Mouse (Mus musculus) CH12.LX (cell line): Measurements from ENCODE around the gene Gm10486. TPM values are rescaled to one million over a fixed set of nuclear protein-coding genes. Genes with fewer than 3 reads are reported as not detected.
"Not testable (repeated sequence)": the region's sequence is repeated elsewhere in the genome, so short reads cannot be mapped to it uniquely, and the experiment has no call there.

Experiments
- DNase-seq: peaks from one replicate; pipeline ENCODE4 v3.0.0-alpha.2; 2013; ENCODE audit errors: extremely low read depth
- H3K27ac ChIP-seq: 2 replicates; pipeline ENCODE4 v1.5.1; 2012; ENCODE audit warnings: low read depth, mild to moderate bottlenecking, control low read depth, moderate library complexity; ENCODE audit not compliant: insufficient read depth
- H3K27me3 ChIP-seq: replicated peaks from 2 replicates; pipeline ENCODE3; 2012; ENCODE audit warnings: inconsistent platforms
- H3K36me3 ChIP-seq, 2 experiments: replicated peaks in 1 of 2; 2 replicates each; pipeline versions ENCODE3 to v1.6.1; 2012; ENCODE audit warnings: inconsistent platforms in 1 of 2, low read length in 1 of 2, mild to moderate bottlenecking in 1 of 2, mixed read lengths in 1 of 2, moderate library complexity in 1 of 2; ENCODE audit not compliant: control insufficient read depth in 1 of 2, insufficient read depth in 1 of 2
- H3K4me1 ChIP-seq, 2 experiments: 2 replicates each; pipeline ENCODE4 v1.6.1; 2012; ENCODE audit warnings: inconsistent platforms in 1 of 2, moderate library complexity in 1 of 2; ENCODE audit not compliant: insufficient read depth in 2 of 2, control insufficient read depth in 1 of 2
- H3K4me2 ChIP-seq: 2 replicates; pipeline ENCODE4 v1.6.1; 2012; ENCODE audit warnings: low read depth, mild to moderate bottlenecking, control low read depth; ENCODE audit not compliant: poor library complexity, insufficient read depth, severe bottlenecking
- H3K4me3 ChIP-seq, 3 experiments: fragments of 150-350 bp in 1 of 3; sonication (generic) in 1 of 3; replicated peaks in 1 of 3; 2 replicates each; pipeline versions ENCODE3 to v1.5.1; 2011 to 2012; ENCODE audit warnings: low read depth in 2 of 3, low read length in 2 of 3, mild to moderate bottlenecking in 2 of 3, moderate library complexity in 2 of 3, control low read depth in 1 of 3, improper control_type of control experiment in 1 of 3, inconsistent platforms in 1 of 3, mixed read lengths in 1 of 3; ENCODE audit not compliant: poor library complexity in 1 of 3
- H3K79me2 ChIP-seq: replicated peaks from 2 replicates; pipeline ENCODE4 v1.6.1; 2012; ENCODE audit warnings: mild to moderate bottlenecking, moderate library complexity; ENCODE audit not compliant: control insufficient read depth, poor library complexity, insufficient read depth, severe bottlenecking; ENCODE audit errors: extremely low read depth
- H3K9ac ChIP-seq: 2 replicates; pipeline ENCODE4 v1.6.1; 2012; ENCODE audit warnings: low read depth, mild to moderate bottlenecking, control low read depth, moderate library complexity; ENCODE audit not compliant: insufficient read depth
- H3K9me3 ChIP-seq: replicated peaks from 2 replicates; pipeline ENCODE3; 2012; ENCODE audit warnings: low read length, inconsistent platforms, mixed read lengths
- dilution Hi-C: fragments of 300-500 bp; cut with MboI; formaldehyde crosslinking; loops from 2 replicates; pipeline ENCODE4 v1.14.3; 2020; ENCODE audit warnings: low sequenced_read_pairs; ENCODE audit not compliant: extremely low pct_unique_long_range_greater_than_20kb, extremely low pct_ligation_motif_present
- in situ Hi-C: fragments of 300-500 bp; cut with MboI; formaldehyde crosslinking; loops from 3 replicates; pipeline ENCODE4 v1.14.3; 2019; ENCODE audit warnings: low sequenced_read_pairs, low pct_ligation_motif_present, low pct_unique_long_range_greater_than_20kb, mixed read lengths
- polyA plus RNA-seq: library from polyadenylated mRNA; unstranded; fragments of >175 nt; gene quantifications from 2 replicates; pipeline ENCODE4 v1.2.1, GENCODE M21; 2012; ENCODE audit warnings: low read depth; ENCODE audit not compliant: insufficient read length
- total RNA-seq, 2 experiments: library from RNA; depleted of rRNA; stranded (reverse); fragments of 300-350 nt in 1 of 2; fragments of >200 nt in 1 of 2; gene quantifications; 2 replicates each; pipeline ENCODE4 v1.2.3; 2012 to 2014

Gm10486 gene
- total RNA-seq (2012; rRNA removed) = not detected in 2 replicates
- not detected in 2 replicates for total RNA-seq (2014; rRNA removed)
- not detected in 2 replicates for polyA plus RNA-seq

- H3K36me3 ChIP-seq, H3K79me2 ChIP-seq, H3K9me3 ChIP-seq, H3K4me3 ChIP-seq, H3K27ac ChIP-seq, dilution Hi-C loops, in situ Hi-C loops, DNase-seq, H3K4me2 ChIP-seq, H3K4me1 ChIP-seq, H3K9ac ChIP-seq, H3K27me3 ChIP-seq: not testable (repeated sequence)
Measured at GRCm38 (mm10) chrX:35067084-35067483, at the start of gene Gm10486. Gene Gm10486 (plus strand): TSS chrX:35067384.
